Mouse (Mus musculus): ENCODE measurements at regions not wholly inside any gene's neighbourhood (a gene's known extent, or its start where the extent isn't known, plus 50 kb on each side); places are given as distances from the start of the nearest gene placed in this dataset.
"Not testable (repeated sequence)": the region's sequence is repeated elsewhere in the genome, so short reads cannot be mapped to it uniquely, and the experiment has no call there.

GRCm38 (mm10) chr14:76964046-76964445, 72.5 kb upstream of the Ccdc122 start:
- DNase-seq (ENCODE audit: low spot score): no peak

GRCm38 (mm10) chr14:76958875-76959274, 77.7 kb upstream of the Ccdc122 start:
- no peak for DNase-seq (ENCODE audit: low spot score)

DNA sequence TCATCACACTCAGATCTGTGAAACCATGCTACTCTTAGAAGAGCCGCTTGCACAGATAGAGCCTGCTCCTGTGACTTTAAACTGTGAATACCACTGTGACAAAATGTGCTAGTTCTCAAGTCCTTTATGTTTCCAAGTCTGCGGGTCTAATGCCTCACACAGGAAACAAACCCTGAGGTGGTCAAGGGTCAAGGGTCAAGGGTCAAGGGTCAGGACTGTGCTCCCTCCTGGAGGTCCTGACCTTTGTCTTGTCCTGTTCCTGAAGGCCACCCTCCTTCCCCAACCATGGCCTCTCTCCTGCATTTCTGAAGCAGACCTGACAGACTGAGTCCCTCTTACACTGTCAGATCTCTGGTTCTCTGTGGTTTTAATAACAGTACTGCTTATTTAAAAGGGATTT, 79.4 kb upstream of the Ccdc122 start:
- no peak for DNase-seq (ENCODE audit: low spot score)

DNA sequence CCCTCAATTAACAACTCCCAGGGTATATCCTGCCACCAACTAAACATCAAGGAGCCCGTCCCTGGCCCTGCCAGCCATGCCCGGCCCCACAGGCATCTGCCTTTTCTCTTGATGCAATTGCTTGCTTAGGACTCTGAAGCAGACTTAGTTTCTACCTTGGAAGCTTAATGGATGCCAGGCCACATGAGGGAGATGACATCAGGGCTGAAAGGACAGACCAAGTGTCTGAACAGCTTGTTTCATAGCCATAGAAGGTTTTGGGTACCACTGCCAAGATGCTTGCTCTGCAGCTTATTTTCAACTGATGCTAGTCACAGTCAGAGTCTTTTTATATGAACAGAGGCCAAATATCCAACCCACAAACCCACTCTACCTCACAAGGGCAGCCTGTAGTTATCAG, 83.4 kb upstream of the Ccdc122 start:
- no peak for DNase-seq (ENCODE audit: low spot score)

DNA sequence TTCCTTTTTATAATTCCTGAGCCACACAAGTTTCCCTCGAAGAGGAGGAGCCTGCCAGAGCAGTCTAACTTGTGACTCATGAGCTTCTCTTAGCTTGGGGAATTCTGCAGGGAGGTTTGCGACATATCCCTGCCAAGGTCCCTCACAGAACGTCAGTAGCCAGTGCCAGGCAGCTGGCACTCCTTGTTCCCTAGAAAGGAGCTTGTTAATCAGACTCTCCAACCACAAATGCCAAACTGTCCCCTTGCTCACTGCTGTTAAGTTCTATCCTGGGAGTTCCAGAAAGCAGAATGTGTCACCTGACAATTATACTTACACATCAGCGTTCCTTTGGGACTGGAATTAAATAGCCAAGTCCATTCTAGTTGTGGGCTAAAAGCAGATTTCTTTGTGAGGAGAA, 85.1 kb upstream of the Ccdc122 start:
- peak; percentile 69 for DNase-seq (ENCODE audit: low spot score)

DNA sequence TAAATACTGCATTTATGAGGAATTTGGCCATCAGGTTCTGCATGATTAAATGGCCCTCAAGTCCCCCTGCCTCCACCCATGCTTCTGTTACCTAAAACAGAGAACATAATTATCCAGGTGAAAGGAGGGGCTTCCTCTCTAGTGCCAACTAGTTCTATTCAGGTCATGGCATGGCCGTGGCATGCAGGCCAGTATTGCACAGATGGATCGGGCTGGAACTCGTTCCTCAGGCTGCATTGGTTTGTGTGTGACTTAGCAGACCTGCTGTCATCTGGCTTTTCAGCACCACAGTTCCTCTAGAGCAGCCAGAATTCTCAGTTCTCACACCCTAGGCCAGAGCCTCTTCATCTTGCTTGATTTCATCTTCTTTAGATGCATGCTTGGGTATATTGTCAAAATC, 87.2 kb upstream of the Ccdc122 start:
- no peak for DNase-seq (ENCODE audit: low spot score)

GRCm38 (mm10) chr14:76948948-76949347, 87.6 kb upstream of the Ccdc122 start:
- peak; percentile 78 for DNase-seq (ENCODE audit: low spot score)

DNA sequence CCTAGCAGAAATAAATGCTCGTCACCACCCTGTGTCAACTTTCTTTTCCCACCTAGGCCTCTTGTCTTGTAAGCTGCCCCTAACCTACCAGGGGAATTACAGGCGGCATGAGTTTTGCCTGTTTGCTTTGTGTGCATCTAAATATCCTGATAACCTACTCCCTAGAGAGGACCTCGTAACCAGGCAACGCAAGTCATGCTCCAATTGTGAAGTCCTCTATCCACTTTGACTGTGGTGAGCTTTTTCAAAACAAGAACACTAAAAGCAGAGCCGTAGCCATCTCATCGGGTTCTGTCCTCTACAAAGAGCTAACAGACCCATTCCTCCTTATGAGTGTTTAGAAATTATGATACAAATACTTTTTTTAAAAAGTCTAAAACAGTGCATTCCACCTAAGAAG, 88.1 kb upstream of the Ccdc122 start:
- no peak for DNase-seq (ENCODE audit: low spot score)

DNA sequence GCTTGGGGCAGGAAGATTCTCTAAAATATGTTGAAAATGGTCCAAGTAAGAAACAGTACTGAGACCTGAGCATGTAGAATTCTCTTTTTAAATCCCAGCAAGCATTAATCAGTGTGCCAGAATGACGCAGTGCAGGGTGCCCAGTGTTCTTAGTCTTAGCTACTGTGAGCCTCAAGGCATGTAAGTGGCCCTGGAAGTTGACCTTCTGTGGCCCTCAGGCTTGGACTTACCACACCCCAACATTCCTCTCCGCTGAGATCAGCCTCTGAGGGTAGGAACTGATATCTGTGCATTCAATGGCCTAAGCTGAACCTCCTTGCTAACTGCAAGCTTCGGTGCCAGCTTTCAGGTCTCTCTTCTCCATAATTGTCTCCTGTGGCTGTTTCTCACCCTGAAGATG, 89.4 kb upstream of the Ccdc122 start:
- DNase-seq (ENCODE audit: low spot score): peak; percentile 30

GRCm38 (mm10) chr14:76945626-76946025, 90.9 kb upstream of the Ccdc122 start:
- DNase-seq (ENCODE audit: low spot score): no peak

GRCm38 (mm10) chr14:76941474-76942212, 94.9 kb upstream of the Ccdc122 start:
- DNase-seq (ENCODE audit: low spot score): no peak

DNA sequence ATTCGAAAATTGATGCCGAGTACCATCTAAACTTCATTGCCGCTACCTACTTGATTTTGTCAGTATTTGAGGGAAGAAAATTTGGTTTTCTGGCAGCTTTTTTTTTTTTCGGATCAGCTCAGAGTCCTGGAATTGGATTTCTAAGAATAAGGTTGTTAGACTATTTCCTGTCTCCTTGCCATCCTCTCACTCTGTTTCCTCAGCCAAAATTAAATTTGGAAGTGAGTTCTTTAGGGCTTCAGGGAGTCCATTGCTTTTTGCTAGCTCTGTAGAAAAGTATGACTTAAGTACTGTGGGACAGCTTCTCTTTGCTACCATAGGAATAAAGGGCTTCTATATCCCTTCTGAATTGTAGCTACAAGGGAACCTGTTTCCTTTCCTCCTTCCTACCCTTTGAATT, 96.1 kb upstream of the Ccdc122 start:
- no peak for DNase-seq (ENCODE audit: low spot score)

DNA sequence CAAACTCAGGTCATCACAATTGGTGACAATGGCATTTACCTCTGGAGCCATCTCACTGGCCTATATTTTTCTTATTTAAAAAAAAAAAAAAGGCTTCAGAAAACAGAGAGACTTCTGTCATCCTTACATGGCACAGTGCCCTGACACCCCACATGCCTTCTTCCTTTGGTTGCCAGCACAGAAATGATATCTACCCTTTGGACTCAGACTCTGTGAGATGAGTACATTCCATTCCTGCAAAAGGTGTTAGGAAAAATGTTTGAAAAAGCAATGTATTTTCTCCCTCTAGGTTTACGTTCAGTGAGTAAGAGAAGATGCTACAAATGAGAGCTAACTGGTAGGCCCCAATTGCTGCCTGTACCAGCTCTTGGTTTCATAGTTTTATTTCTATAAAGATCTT, 99.9 kb upstream of the Ccdc122 start:
- no peak for DNase-seq (ENCODE audit: low spot score)

GRCm38 (mm10) chr14:76936051-76936450, 100.5 kb upstream of the Ccdc122 start:
- not testable (repeated sequence) for DNase-seq (ENCODE audit: low spot score)

- DNase-seq (ENCODE audit: low spot score): no peak
These were observed 101.1 kb upstream of the Ccdc122 start for GRCm38 (mm10) chr14:76935453-76935852.

DNA sequence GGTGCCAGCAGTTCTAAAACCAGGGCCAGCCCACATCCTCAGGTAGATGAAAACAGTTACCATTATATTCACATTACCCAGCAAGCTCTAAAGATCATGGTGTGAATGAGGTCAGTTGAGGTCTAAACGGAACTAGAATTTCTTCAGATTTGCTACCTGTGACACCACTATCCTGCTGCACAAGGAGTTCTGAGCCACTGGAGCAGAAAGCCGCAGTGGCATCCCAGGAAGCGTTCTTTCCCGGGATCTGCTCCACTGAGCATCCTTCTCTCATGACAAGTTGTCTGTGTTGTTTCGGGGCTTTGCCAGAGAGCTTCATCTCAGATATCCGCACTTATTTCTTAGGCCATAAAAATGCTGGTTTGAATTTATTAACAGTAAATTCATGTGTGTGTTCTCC, 103.7 kb upstream of the Ccdc122 start:
- no peak for DNase-seq (ENCODE audit: low spot score)

GRCm38 (mm10) chr14:76931398-76931797, 105.2 kb upstream of the Ccdc122 start:
- no peak for DNase-seq (ENCODE audit: low spot score)

- no peak for DNase-seq (ENCODE audit: low spot score)
These were observed 107.0 kb upstream of the Ccdc122 start for GRCm38 (mm10) chr14:76929562-76929961.

DNA sequence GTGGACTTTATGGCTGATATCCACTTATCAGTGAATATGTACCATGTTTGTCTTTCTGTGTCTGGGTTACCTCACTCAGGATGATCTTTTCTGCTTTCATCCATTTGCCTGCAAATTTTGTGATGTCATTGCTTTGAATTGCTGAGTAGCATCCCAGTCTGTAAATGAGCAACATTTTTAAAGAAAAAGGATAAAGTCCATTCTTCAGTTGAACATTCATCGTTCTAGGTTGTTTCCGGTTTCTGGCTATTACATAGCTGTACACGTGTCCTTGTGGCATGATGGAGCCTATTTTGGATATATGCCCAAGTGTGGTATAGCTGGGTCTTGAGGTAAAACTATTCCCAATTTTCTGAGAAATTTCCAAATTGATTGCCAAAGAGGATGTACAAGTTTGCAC, 107.9 kb upstream of the Ccdc122 start:
- no peak for DNase-seq (ENCODE audit: low spot score)

- no peak for DNase-seq (ENCODE audit: low spot score)
These were observed 109.2 kb upstream of the Ccdc122 start for GRCm38 (mm10) chr14:76927245-76927806.

DNA sequence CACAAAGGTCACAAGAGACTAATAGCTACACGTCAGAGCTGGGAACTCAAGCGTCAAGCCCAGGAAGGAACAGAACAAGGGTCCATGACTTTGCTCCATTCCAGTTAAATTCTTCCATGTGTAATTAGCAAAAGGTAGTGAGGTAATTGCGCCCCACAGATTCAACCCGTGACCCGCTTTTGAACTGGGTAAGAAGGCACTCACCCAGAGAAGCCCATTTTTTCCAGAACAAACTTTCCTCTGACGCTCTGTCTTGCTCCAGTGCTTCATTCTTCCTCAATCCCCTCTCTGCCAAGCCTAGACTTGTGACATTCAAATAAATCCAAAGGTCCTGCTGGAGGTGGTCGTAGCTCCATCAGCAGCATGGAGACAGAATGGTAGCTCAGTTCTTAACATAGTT, 110.2 kb upstream of the Ccdc122 start:
- DNase-seq (ENCODE audit: low spot score): no peak

DNA sequence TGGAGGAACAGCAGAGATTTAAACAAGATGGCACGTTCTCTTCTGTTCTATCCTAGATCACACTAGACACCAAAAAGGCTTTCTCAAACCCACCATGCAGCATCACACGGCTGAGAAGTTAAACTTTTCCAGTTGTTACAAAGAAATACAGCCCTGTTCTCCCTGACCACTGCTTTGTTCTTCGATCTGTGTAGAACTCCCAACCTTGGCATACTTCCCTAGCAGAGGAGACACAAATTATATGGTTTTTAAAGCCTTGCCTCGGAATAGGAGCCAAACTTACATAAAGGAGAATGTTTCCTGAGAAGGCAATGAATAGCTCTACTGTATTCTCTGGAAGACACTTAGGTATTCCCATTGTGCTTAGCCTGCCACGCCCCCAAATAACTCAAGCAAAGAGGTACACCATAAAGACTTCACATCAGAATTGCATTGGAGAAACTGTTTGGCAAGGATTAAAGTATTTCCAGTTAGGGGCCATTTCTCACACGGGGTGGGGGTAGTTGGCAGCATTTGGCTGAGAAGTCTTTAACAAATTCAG, 114.1 kb upstream of the Ccdc122 start:
- DNase-seq (ENCODE audit: low spot score): no peak

DNA sequence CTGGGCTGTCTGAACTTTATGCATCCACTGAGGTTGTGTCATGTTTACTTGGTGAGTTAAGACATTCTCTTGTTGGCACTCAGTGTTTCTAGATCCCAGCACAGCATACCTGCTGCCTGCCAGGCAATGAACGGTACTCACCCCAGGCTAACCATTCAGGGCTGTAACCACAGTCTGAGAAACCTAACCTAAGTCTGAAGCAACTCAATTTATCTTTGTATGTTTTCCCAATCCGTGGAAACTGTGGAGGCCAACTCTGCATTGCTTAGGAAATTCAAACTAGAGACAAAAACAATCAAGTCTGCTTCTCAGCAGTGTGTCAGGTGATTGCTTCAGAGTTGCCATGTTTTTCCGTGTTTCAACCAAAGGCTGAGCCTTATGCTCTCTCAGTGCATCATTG, 118.5 kb upstream of the Ccdc122 start:
- DNase-seq (ENCODE audit: low spot score): no peak
